Mouse (Mus musculus): Measurements from ENCODE around the gene Mrpl49.

DNA sequence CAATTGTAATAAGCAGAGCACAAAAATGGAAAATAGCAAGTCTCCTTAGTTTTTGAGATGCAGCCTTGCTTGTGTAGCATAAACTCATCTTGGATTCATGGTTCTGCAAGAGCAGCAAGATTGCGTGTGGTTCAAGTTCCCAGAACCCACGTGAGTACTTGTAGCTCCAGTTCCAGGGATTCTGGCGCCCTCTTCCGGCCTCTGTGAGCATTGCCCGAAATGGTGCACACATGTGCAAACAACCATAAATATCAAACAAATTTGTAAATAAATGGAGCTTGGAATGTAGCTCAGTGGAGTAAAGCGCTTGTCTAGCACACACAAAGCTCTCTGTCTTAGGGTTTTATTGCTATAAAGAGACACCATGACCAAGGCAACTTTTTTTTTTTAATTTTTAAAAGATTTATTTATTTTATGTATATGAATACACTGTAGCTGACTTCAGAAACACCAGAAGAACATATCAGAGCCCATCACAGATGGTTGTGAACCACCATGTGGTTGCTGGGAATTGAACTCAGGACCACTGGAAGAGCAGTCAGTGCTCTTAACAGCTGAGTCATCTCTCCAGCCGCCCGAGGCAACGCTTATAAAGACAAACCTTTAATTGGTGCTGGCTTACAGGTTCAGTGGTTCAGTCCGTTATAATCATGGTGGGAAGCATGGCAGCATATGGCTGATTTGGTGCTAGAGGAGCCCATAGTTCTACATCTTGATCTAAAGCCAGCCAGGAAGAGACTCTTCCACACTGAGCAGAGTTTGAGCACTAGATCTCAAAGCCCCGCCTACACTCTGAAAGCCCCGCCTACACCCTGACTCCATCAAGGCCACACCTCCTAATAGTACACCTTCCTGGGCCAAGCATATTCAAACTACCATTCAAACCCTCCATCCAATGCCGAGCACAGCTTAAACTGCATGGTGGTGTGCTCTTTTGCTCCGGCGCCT, 39.2 kb downstream of the Mrpl49 start:
- TF ChIP-seq GATA1 (IDR thresholded peaks at IDR 0.05; ENCODE audit: low read length) (no peak), TAL1 (IDR thresholded peaks at IDR 0.05; ENCODE audit: low read length) (no peak)

Data from erythroblast, embryonic 14.5 days (primary cell).